ENCODE assay signal across 7 mouse cellular contexts in the genomic region with DNA sequence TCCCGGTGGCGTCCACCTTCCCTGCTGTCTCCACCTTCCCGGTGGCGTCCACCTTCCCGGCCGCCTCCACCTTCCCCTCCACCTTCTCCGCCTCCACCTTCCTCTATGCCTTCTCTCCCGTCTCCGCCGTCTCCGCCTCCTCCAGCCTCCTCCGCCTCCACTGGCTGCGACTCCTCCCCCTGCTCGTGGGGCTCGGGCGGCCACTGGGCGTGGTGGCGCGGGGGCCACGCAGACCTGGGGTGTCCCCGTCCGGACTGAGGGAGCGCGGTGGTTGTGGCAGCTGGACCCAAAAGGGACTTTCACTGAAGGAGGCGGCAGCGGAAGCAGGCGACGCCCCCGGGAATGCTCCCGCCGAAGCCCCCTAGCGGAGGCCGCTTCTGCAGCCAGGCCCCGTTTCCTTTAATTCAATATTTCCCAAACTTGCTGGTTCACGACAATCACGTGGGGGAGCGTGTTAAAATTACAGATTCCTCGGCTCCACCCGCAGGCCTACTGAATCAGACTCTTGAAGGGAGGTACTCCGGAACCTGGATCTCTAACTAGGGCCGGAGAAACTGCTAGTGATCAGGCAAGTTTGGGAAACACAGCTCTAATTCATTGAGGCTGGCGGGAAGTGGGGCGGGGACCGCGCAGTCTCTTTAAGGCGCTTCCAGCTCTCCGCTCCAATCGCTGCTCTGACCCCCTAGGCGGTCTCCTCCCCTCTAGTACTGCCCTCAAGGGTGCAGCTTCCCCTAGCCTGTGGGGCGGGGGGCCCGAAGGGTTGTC. TPM values are rescaled to one million over a fixed set of nuclear protein-coding genes. Genes with fewer than 3 reads are reported as not detected.
A peak's percentile ranks its signal among the peaks of the same experiment; 100 is the strongest.
DNase-seq lines count a peak whose midpoint lies in the region; ATAC-seq and TF ChIP-seq lines count a peak whose summit lies in the region.

A gene (minus strand): TSS at position 115 of the 765 bp plus-strand sequence.

- H3K27ac ChIP-seq in intestine, postnatal 0 days (ENCODE audit: low read depth, low read length), result peak within 1 kb of the TSS; percentile 21; the same call in 1 of the 2 replicates
- peak within 1 kb of the TSS; percentile 86 for H3K27ac ChIP-seq in limb, embryonic 10.5 days
- peak within 1 kb of the TSS; percentile 82 for H3K27ac ChIP-seq in midbrain, embryonic 13.5 days

- H3K9me3 ChIP-seq in intestine, postnatal 0 days (ENCODE audit: control insufficient read depth), result no peaks in the 10 kb centered on the region
- H3K9me3 ChIP-seq in limb, embryonic 10.5 days (replicated peaks), result no peaks in the 10 kb centered on the region
- no peaks in the 10 kb centered on the region for H3K9me3 ChIP-seq in midbrain, embryonic 13.5 days

- H3K9ac ChIP-seq in intestine, postnatal 0 days (ENCODE audit: low read depth, low read length), result peak within 1 kb of the TSS; percentile 46
- peak within 1 kb of the TSS; percentile 76 for H3K9ac ChIP-seq in midbrain, embryonic 13.5 days (replicated peaks)

- peak within 1 kb of the TSS; percentile 58 for H3K4me3 ChIP-seq in intestine, postnatal 0 days (ENCODE audit: low read depth, low read length)
- peak within 1 kb of the TSS; percentile 65 for H3K4me3 ChIP-seq in limb, embryonic 10.5 days
- peak within 1 kb of the TSS; percentile 56 for H3K4me3 ChIP-seq in midbrain, embryonic 13.5 days (replicated peaks)

- TF ChIP-seq CTCF in intestine, postnatal 0 days (IDR thresholded peaks at IDR 0.05; ENCODE audit: low read depth), result peak; percentile 60

- no peaks in the 10 kb centered on the region for H3K36me3 ChIP-seq in intestine, postnatal 0 days (ENCODE audit: control insufficient read depth, insufficient read depth)
- no peaks in the 10 kb centered on the region; the same call in 1 of the 2 replicates for H3K36me3 ChIP-seq in limb, embryonic 10.5 days
- no peaks in the 10 kb centered on the region for H3K36me3 ChIP-seq in midbrain, embryonic 13.5 days

- peak; percentile 88 for ATAC-seq in intestine, postnatal 0 days
- peak; percentile 83 for ATAC-seq in midbrain, embryonic 13.5 days

- no peaks in the 10 kb centered on the region for H3K4me1 ChIP-seq in intestine, postnatal 0 days (replicated peaks; ENCODE audit: control insufficient read depth, insufficient read depth, low read length)
- H3K4me1 ChIP-seq in limb, embryonic 10.5 days, result peaks cover 9% of the 10 kb centered on the region
- H3K4me1 ChIP-seq in midbrain, embryonic 13.5 days (replicated peaks), result peaks cover 20% of the 10 kb centered on the region; the same call in 1 of the 2 replicates

- WGBS in intestine, postnatal 0 days, result 18% methylated on average over 44 of the region's 51 CpGs
- WGBS in limb, embryonic 10.5 days, result 14% methylated on average over 50 of the region's 51 CpGs
- WGBS in midbrain, embryonic 13.5 days, result 14% methylated on average over 50 of the region's 51 CpGs

- H3K27me3 ChIP-seq in intestine, postnatal 0 days (replicated peaks; ENCODE audit: control insufficient read depth, insufficient read depth, low read length), result no peaks in the 10 kb centered on the region
- peaks cover 8% of the 10 kb centered on the region; the same call in 1 of the 2 replicates for H3K27me3 ChIP-seq in limb, embryonic 10.5 days (ENCODE audit: low read depth, poor library complexity, severe bottlenecking)
- H3K27me3 ChIP-seq in midbrain, embryonic 13.5 days, result no peaks in the 10 kb centered on the region

- peak; percentile 80 for DNase-seq in adrenal gland, adult 8-10 months
- peak; percentile 77 for DNase-seq in embryo, embryonic 9.5 days (ENCODE audit: extremely low spot score)
- DNase-seq in gastrocnemius, postnatal 4 days (ENCODE audit: low spot score in 2 of 2), result peak; percentile 40 to 66
- DNase-seq in limb, embryonic 10.5 days (ENCODE audit: low spot score), result peak; percentile 76
- DNase-seq in spleen, adult 12 weeks (ENCODE audit: low spot score), result peak; percentile 42

- peak within 1 kb of the TSS; percentile 81 for H3K4me2 ChIP-seq in intestine, postnatal 0 days (replicated peaks; ENCODE audit: low read depth)
- H3K4me2 ChIP-seq in midbrain, embryonic 13.5 days (replicated peaks), result peak within 1 kb of the TSS; percentile 70

RNA-seq across cellular contexts. Expression of the gene that starts here (rescaled TPM):
- 10 to 100 TPM; 27.7 to 36.7 (median 32.1) TPM for total RNA-seq in adrenal gland, adult 8-10 months (2022)
- 1 to 10 TPM; 1.5 to 1.6 TPM for total RNA-seq in gastrocnemius, postnatal 4 days (2021)
- 0.20 and 0.34 TPM in 2 replicates for polyA plus RNA-seq in intestine, postnatal 0 days (2015; fragmentation: Nextera tagmentation; extraction: Ambion mirVana)
- polyA plus RNA-seq in limb, embryonic 10.5 days (2016; fragmentation: Nextera tagmentation; extraction: Ambion mirVana), result 0.60 and 0.68 TPM in 2 replicates
- 1.6 and 1.9 TPM in 2 replicates for polyA plus RNA-seq in midbrain, embryonic 13.5 days (2015; fragmentation: Nextera tagmentation; extraction: Ambion mirVana)

Comparison
In these comparisons a context has a peak if more than half of its experiments do, and no peak if none do; other contexts are left out.
1. Peak in every context shown above with its lines: DNase-seq, ATAC-seq, H3K4me3 ChIP-seq and H3K27ac ChIP-seq.
2. RNA of the gene that starts here (total RNA-seq): 27.7 to 36.7 TPM in adrenal gland, adult 8-10 months; 1.5 to 1.6 TPM in gastrocnemius, postnatal 4 days; every median in the first group is over 10 times any median in the second.
3. Peak in ATAC-seq, H3K4me3 ChIP-seq, H3K27ac ChIP-seq, H3K9ac ChIP-seq and H3K4me2 ChIP-seq in intestine, postnatal 0 days; RNA of the gene not detected or under 1 TPM.
4. Peak in DNase-seq, H3K4me3 ChIP-seq and H3K27ac ChIP-seq in limb, embryonic 10.5 days; RNA of the gene not detected or under 1 TPM.
5. H3K27ac ChIP-seq: peak in every context shown above with its lines; median percentile 86 in limb, embryonic 10.5 days; 82 in midbrain, embryonic 13.5 days; 21 in intestine, postnatal 0 days.